Mouse (Mus musculus): ENCODE data around the gene Dus3l.

Dus3l gene

DNA sequence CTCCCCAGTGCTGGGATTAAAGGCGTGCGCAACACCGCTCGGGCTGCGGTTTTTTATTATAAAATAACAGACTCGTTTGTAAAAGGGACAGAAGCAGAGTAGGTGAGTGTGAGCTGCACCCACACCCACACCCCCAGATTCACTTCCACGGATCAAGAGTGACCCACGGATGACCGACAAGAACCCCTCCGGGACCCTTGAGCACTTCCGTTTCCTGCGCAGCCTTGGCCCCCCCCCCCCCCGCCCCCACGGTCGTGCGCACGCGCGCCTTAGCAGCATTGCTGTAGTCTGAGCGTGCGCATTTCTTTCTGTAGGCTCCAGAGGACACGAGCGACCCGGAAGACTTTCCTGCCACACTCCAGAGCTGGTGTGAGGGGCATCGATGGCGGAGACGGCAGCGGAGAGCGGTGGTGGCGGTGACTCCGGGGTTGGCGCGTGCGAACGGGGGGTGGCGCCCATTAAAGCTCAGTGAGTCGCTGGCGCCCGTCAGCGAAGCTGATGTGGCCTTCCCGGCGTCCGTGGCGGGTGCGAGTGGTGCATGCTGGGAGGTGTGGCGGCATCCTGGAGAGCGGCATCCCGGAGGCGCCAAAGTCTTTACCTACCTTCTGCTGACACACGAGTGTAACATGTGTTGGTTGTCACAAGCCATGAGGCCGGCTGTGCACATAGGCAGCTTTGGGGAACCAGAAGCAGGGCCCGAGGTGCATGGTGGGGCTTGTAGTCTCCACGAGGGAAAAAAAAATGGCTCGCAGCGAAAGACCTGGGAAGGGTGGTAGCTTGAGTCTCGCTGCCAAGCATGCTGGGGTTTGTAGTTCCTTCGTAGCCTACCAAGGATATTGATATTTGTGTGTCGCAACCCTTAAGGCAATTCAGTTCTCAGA lies at the start of gene Dus3l:
Dus3l (plus strand) TSS at position 284 of the 881 bp plus-strand sequence.
- in situ Hi-C loops (cut with MboI, MseI) = loop anchor here (5.0 kb wide), 1 partner anchor 47 kb away; the partner anchor contains the start of genes Ndufa11 and Vmac

DNA sequence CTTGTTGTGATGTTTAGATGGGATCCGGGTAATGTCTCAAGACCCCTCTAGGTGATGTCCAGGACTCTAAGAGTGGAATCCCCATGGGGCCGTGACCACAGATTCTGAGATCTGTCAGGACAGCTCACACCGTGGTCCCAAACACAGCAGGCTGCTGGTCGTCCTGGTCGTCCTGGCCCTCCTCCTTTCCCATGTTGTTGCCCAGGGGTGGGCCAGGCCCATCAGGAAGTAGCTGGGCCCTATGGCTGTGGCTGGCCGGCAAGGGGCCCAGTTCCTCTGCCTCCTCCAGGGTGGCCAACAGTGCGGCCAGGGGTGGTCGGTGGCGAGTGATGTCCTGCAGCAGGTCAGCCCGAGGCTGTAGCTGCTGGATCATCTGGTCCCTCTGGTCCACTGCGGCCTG lies 49.2 kb upstream of the Dus3l start:
- in situ Hi-C loops (cut with MboI, MseI) = loop anchor here (5.0 kb wide), 1 partner anchor 47 kb away; the partner anchor contains the start of gene Dus3l

DNA sequence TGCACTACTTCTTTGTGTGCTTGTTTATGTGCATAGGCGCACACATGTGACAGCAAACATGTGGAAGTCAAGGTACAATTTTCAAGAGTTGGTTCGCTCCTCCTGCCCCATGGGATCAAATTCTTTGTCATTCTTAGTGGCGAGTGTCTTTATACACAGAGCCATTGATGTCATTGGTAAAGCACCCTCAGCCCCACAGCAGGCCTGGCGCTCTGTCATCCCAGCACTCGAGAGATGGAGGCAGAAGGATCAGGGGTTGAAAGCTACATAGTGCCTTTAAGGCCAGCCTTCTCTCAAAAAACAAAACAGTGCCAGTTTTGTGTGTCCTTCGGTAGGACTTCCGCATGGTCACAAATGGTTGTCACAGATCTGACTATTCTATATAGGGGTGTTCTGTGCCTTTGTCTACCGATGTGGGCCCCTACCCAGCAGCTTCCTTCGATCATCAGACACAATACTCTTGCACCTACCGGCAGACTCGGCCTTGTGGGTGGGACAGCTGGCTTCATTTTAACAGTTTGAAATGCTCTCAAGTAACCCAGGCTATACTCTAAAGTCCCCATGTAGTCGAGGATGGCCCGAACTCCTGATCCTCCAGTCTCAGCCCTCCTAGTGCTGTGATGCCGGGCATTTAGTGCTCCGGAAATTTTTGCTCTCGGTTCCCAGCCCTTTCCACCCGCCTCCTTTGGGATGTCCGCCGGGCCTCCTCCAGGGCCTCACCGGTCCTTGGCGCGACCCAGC lies 48.5 kb upstream of the Dus3l start:
- in situ Hi-C loops (cut with MboI, MseI) = loop anchor here (5.0 kb wide), 1 partner anchor 46 kb away; the partner anchor contains the start of gene Dus3l

DNA sequence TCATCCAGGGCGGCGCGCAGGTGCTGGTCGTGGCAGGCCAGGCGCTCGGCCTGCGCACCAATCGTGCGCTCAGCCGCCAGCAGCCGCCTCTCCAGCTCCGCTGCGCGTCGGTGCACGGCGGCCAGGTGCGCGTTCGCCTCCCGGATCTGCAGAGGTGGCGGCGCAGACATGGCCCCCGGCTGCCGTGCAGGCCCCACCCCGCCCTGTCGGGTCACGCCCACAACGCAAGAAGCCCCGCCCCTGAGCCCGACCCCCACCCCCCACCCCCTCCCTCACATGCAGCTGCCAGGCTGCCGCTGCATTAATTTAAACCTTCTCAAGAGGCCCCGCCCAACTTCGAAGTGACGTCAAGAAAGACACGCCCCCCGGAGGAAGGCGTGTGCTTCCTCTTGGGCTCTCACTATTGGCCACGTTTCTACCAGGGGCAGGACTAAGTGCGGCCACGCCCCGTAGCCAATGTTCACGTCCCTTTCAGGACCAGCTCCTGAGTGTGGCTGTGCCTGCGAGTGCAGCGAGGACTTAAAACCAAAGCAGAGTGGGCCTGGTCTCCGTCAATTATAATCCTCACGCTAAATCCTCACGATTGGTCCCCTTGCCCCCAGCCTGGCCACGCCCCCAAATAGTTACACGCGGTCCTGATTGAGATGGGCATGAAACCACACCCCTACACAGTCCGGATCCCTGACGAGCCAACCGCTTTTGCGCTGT lies 47.7 kb upstream of the Dus3l start:
- in situ Hi-C loops (cut with MboI, MseI) = loop anchor here (5.0 kb wide), 1 partner anchor 45 kb away; the partner anchor contains the start of gene Dus3l

DNA sequence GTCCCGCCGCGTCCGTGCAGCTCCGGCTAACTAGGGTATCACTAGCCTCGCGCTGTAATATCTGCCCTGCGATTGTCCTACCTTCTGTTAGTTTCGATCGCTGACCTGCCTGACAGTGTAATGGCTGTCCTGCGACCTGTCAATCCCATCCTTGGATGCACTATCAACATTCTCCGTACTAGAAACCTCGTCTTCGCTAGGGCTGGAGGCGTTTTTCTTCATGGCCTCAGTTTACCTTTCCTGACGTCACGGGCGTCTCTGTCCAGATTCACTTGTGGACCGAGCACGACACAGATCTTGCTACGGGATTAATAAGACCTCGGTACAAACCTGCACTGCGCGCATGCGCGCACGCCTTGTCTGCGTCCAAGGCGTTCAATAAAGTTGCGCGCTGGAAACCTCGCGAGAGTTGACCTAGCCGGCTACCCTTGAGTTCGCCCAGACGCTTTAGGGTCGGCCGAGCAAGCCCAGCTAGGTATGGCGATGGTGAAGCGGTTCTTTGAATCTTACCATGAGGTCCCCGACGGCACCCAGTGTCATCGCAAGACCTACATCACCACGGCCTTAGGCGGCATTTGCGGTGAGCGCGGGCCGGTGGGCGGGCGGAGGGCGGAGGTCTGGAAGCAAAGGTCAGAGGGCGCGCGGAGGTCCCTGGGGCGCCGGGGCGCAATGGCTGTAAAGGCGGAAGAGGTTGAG lies 47.0 kb upstream of the Dus3l start, which contains the start of the genes Ndufa11 and Vmac:
Ndufa11 (plus strand) TSS at position 405 of the 696 bp plus-strand sequence.
Vmac (minus strand) TSS at position 660 of the 696 bp plus-strand sequence.
- in situ Hi-C loops (cut with MboI, MseI) = loop anchor here (5.0 kb wide), 1 partner anchor 45 kb away; the partner anchor contains the start of gene Dus3l

DNA sequence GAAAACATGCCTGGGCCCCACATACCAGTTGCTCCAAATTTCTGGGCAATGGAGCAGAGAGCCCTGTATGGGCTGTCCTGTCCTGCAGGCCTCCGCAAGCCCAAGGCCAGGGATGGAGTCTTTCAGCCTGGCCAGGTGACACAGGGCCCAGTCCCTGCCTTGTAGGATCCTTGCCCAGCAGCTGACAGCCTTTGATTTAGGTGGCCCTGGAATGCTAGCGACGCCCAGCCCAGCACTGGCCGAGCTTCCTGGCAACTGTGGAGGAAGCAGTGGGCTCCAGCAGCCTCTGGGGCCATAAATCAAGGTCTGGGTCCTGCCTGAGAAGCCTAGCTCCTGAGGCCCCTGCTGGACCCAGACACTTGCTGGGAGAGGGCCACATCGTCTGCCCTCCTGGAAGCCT lies 42.1 kb upstream of the Dus3l start:
- in situ Hi-C loops (cut with MboI, MseI) = no loop called here

DNA sequence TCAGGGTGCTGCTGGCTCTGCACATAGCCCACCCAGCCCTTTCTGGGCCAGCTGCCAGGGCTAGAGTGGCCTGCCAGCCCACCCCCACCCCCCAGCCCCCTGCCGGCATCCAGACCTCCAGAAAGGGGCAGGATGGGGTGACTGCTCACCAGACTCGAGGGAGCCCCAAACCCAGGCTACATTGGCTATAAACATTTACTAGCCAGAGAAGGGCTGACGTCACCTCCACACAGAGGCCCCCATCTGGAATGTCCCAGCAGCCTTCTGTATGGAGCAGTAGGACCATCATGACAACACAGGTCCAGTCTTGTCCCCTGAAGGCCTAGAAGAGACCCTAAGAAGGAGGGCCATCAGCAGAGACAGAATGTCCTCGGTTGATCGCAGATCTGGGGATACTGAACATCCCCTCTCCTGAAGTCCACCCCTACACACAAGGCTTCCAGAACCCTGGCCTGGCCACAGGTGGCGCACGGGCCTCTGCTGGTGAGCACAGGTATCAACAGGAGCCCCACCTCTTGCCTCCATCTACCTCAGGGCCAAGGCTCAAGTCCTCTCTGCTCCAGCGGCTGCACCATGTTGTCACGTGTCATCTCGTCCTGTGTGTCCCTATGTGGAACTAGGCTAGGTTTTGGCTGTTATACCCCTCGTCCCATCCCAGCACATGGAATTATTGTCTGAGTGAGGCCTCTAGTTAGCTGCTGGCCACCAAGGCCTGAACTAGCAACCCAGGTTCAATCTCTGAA lies 41.0 kb upstream of the Dus3l start:
- in situ Hi-C loops (cut with MboI, MseI) = no loop called here

DNA sequence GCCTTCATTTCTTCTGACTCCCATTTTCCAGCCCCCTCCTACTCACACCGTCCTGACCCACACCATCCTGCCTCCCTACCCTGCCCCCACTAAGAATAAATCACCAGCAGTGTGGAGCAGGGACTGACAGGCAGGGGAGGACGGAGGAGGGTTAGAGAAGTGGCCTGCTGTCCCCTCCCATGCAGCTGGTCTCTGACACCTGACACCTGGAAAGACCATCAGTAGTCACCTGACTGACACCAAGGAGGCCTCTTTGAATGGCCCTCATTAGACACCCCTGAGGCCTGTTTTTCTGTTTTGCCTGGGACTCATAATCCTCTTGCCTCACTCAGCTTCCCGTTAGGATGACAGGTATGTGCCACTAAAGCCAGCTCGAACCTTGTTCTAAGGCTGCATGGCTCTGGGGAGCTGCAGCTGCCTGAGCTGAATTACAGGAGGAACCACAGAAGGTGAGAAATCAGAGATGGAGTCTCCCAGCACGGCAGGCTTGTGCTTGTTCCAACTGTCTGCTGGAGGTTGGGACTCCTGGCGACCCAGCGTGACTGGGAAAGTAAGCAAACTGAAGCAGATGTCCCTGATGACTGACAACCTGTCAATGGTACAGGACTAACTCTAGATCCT lies 37.4 kb upstream of the Dus3l start:
- in situ Hi-C loops (cut with MboI, MseI) = no loop called here

DNA sequence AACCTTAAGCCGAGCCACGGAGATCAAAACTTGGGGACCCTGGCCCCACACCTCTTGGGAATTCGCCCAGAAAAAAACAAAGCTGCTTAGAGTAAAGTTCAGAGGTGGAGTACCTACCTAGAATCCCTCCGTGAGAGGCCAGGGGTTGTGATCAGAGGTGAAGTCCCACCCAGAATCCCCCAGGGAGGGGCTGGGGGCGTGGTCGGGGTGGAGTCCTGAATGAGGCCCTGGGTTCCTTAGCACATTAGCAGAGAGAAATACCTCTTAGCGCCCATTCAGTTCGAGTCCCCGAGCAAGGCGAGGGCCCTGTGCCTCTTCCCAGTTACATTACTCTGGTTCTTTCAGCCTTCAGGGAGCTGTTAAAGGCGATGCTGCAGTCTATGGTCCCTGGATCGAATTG lies 36.9 kb upstream of the Dus3l start:
- in situ Hi-C loops (cut with MboI, MseI) = no loop called here

DNA sequence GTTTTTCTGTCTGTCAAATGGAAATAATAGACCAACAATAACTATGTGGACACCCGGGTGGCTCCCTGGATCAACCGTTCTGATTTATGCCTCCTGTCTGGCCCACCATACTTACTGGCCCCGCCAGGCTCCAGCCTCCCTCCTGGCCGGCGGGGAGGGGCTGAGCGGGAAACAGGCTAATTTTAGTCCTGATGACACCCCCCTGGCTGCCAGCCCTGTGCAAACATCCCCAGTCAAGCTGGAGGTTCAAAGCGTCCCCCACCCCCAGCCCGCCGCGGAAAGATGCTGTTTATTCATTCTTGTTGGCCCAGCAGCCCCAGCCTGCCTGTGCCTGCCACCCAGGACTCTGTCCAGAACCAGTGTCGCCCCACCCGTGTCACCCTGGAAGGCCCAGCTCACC lies 36.4 kb upstream of the Dus3l start:
- in situ Hi-C loops (cut with MboI, MseI) = no loop called here

DNA sequence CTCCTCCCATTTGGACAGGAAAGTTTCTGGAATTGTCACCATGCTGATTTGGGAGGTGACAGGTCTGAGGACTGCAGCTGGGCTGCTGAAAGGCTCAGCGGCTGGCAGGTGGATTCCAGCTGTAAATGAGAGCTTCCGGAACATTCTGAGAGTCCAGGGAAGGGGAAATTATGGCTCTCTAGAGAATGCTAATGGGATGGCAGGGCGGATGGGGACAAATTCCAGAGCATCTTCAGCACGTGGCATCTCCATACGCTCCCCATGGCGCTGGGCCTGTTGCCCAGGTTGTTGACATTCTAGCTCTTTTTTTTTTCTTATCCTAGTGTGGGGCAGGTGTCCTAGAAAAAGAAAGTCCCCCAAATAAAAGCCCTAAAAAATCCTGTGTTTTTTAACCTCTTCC lies 35.4 kb upstream of the Dus3l start:
- in situ Hi-C loops (cut with MboI, MseI) = no loop called here

DNA sequence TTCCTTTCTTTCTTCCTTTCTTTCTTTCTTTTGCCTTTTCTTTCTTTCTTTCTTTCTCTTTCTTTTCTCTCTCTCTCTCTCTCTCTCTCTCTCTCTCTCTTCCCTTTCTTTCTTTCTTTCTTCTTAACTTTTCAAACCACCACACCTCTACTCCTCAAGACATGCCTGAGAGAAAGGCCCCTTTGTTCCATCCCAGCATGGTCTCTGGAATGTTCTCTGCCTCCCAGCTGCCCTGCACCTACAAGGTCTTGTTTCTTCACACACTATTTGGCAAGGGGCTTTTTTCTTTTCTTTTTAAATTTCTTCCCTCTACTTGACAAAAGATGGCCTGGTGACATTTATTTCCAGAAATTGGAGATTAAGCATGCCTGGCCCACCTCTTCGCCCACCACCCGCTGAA lies 34.9 kb upstream of the Dus3l start:
- in situ Hi-C loops (cut with MboI, MseI) = no loop called here

DNA sequence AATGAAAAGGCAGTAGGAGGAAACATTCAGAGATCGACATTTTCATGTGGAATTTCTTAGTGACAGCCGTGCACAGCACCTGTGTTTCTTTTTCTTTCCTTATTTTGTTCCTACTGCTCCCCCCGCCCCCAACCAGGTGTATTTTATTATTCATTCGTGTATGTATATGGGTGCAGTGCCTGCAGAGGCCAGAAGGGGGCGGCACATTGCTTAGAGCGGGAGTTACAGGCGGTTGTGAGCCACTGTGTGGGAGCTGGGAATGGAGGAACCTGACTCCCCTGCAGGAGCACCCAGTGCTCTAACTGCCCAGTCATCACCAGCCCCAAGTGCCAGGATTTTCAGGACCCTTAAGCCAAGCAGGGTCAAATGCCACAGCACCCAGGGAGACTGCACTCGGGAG lies 28.0 kb upstream of the Dus3l start:
- in situ Hi-C loops (cut with MboI, MseI) = no loop called here

DNA sequence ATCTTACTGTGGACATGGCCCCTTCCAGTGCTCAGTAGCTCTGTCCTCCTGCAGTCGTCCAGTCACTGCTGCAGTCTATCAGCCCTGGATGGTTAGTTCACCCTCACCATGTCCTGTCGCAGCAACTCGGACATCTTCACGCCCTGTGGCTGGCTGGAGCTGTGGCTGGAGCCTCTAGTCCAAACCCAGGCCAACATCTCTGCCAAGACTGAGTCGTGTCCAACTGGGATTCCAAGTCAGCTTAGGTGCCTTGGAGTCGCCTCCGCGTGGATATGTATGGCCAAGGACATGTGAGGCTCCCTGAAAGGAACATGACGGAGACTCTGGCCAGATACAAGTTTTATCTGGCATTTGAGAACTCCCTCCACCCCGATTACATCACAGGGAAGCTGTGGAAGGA lies 26.3 kb upstream of the Dus3l start:
- in situ Hi-C loops (cut with MboI, MseI) = no loop called here

DNA sequence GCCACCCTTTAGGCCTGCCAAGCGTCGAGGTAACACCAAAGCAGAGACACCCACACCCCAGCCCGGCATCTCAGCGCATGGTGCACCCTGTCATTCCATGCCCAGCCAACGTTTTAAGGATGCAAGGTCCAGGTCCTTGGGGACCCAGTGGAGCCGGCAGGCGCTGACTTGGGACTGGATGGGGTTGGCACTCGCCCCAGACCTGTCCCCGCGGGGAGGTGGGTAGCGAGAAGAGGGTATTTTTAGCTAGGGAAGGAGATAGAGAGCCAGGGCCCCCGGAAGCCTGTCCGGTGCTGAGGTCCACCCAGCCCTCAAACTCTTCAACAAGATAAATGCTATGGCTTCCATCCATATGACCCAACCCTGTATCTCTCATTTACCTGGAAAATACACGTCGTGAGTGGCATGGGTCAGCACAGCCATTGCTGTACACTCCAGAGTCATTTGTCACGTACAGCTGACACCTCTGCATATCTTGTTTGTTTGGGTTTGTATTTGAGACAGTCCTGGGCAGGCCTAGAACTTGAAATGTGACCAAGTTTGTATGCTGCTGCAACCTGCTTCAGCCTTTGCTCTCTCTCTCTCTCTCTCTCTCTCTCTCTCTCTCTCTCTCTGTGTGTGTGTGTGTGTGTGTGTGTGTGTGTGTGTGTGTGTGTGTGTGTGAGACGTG lies 24.3 kb upstream of the Dus3l start:
- in situ Hi-C loops (cut with MboI, MseI) = no loop called here

DNA sequence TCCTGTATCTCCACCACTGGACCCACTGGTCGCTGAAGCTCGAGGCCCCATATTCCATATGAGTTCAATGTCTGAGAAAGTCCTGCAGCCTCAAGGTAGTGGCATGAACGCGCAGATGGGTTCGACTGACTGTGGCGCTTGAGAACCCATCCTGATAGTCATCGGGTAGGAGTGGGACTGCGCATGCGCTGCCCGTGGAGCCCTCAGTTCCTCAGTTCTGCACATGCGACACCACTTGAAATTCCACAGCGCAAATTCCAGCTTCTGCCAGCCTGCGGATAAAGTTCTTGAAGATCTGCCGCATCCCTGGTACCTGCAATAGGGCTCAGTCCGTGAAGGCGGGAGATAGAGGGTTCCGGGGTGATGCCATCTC lies 23.8 kb upstream of the Dus3l start:
- in situ Hi-C loops (cut with MboI, MseI) = no loop called here

DNA sequence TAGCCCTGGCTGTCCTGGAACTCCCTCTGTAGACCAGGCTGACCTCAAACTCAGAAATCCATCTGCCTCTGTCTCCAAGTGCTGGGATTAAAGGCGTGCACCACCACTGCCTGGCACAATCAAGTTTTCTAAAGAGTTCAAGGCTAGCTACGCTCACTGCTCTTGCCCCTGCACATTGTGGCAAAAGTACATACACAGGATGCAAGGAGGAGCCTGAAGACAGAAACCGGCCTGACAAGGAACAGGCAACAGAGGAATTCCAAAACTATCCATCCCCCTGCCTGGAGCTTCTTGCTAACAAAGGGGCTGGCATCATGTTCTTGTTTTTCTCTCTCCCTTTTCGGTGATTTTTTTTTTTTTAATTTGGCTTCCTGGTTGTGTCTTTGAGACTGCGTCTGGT lies 20.4 kb upstream of the Dus3l start:
- in situ Hi-C loops (cut with MboI, MseI) = no loop called here

DNA sequence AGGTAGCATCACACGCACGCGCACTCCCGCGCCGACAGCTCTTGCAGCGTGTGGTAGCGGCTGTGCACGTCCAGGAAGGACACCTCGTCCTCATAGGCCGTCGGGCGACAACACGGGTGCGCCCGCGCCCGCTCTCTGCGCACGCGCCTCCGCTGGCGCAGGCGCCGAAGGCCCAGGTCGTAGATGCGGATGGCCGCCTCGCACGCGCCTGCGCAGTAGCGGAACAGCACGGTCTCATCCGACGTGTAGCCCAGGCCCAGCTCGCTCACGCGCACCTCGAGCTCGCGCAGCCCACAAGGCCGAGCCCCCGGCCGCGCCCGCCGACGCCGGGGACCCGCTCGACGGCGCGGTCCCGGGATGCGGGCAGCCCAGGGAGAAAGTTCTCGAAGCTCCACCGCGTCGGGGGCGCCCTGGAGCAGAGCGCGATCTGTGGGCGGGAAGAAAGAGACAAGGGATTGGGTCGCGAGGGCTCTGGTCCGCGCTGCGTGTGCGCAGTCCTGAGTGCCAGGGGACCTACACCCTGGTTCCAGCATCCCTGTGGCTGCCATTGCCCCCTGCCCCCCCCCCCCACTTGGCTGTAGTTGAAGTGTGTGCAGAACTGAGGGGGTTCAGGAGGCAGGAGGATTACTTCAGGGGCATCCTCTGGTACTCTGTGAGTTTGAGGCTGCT lies 13.0 kb upstream of the Dus3l start:
- in situ Hi-C loops (cut with MboI, MseI) = no loop called here

DNA sequence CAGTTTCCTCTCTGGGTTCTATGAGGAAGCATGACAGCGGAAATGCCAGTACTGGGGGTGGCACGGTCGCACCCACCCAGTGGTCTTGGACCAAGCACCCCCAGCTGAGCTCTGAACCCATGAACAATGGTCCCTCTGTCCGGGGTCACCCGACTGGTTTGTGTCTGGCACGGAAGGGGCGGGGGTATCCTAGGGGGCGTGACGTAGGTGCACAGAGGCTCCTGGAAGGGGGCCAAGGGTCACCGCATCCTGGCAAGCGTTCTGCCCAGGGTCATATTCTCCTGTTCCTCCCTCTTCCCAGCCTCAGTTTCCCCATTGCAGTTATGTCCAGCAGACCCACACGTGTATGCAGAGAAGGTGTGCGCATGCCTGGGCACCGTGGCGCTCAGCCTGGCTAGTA lies 11.1 kb upstream of the Dus3l start:
- in situ Hi-C loops (cut with MboI, MseI) = no loop called here
